Mouse (Mus musculus) G1E (cell line): Measurements from ENCODE around the gene Max.

ENCODE experiments used
- CTCF ChIP-seq: IDR thresholded peaks from 2 replicates; pipeline ENCODE4 v1.5.1; 2012; ENCODE audit warnings: low read depth, low read length, inconsistent platforms, mixed read lengths
- GATA1 ChIP-seq: IDR thresholded peaks from 2 replicates; pipeline ENCODE4 v1.6.1; 2012; ENCODE audit warnings: borderline replicate concordance, low read length, inconsistent platforms, mixed read lengths
- TAL1 ChIP-seq: conservative IDR thresholded peaks from 2 replicates; pipeline ENCODE4 v1.6.1; 2012; ENCODE audit warnings: low read depth, low read length, inconsistent platforms, mixed read lengths

- TF ChIP-seq CTCF (no peak), GATA1 (no peak), TAL1 (no peak)
These were observed 3.9 kb upstream of the Max start for GRCm38 (mm10) chr12:76965876-76966275.
